Comparison of ENCODE assay signal across 11 mouse cellular contexts in the genomic region with DNA sequence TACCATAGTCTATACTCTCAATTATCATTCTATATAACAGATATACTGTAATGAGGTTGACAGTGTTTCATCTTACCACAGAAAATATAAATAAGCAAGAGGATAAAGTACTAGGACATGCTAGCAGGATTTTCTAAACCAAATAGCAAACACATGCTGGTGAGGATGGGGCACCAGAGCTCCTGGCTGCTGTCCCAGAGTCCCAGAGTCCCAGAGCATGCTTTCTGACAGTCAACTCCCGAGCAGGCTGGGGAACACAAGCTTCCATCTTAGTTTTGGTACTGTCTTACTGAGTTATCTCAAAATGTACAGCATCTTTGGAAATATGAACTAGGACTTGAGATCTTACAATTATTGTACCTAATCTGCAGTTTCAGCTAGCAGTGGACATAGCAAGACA. TPM values are rescaled to one million over a fixed set of nuclear protein-coding genes. Genes with fewer than 3 reads are reported as not detected.
A peak's percentile ranks its signal among the peaks of the same experiment; 100 is the strongest.
DNase-seq lines count a peak whose midpoint lies in the region; ATAC-seq lines count a peak whose summit lies in the region.
"Had no signal": no experiment of that assay in that cellular context is flagged by ENCODE, and none has a peak within 500 bp of the region (broad histone marks: within the 10 kb centered on the region; RNA-seq: fewer than 3 reads in every experiment).

No protein-coding gene starts in this region.

- H3K4me1 ChIP-seq in forebrain, embryonic 14.5 days (ENCODE audit: control insufficient read depth, insufficient read depth, low read length) = peaks cover 4% of the 10 kb centered on the region; the same call in 1 of the 2 replicates
- peaks cover 14% of the 10 kb centered on the region for H3K4me1 ChIP-seq in forebrain, embryonic 12.5 days

- ATAC-seq in forebrain, embryonic 14.5 days = peak; percentile 32; the same call in 1 of the 2 replicates
- no peak for ATAC-seq in forebrain, embryonic 12.5 days (ENCODE audit: low FRiP score)
- ATAC-seq in erythroblast, adult 5-6 weeks (replicated peaks; ENCODE audit: low FRiP score, poor library complexity, severe bottlenecking) = no peak

- WGBS in forebrain, embryonic 14.5 days = 34% methylated on average over 1 of the region's 1 CpGs
- 73% methylated on average over 1 of the region's 1 CpGs for WGBS in forebrain, embryonic 12.5 days

- DNase-seq in forebrain, embryonic 14.5 days (ENCODE audit: low spot score) = peak; percentile 52
- DNase-seq in layer of hippocampus, adult 11-12 months (ENCODE audit: low spot score) = peak; percentile 39
- DNase-seq in layer of hippocampus, adult 9-10 months (ENCODE audit: low spot score) = no peak
- peak; percentile 40 for DNase-seq in adrenal gland, postnatal 14 days
- peak; percentile 49 to 53 for DNase-seq in cerebellum, postnatal 36 days
- DNase-seq in B cell, adult 2 months = no peak
- DNase-seq: embryo, embryonic 11 days; kidney, adult 18-20 months had no signal

- no peaks in the 10 kb centered on the region for H3K36me3 ChIP-seq in forebrain, embryonic 14.5 days (ENCODE audit: control insufficient read depth, insufficient read depth, low read length)
- H3K36me3 ChIP-seq in forebrain, embryonic 12.5 days (replicated peaks) = no peaks in the 10 kb centered on the region
- H3K36me3 ChIP-seq: neural tube, embryonic 13.5 days had no signal

- no peaks in the 10 kb centered on the region for H3K27me3 ChIP-seq in forebrain, embryonic 14.5 days (replicated peaks; ENCODE audit: control insufficient read depth, insufficient read depth, low read length)
- H3K27me3 ChIP-seq in forebrain, embryonic 12.5 days = no peaks in the 10 kb centered on the region
- H3K27me3 ChIP-seq: neural tube, embryonic 13.5 days had no signal

- H3K9ac ChIP-seq in forebrain, embryonic 14.5 days (ENCODE audit: low read length) = no peak overlapping the region
- no peak overlapping the region for H3K9ac ChIP-seq in forebrain, embryonic 12.5 days
- H3K9ac ChIP-seq: neural tube, embryonic 13.5 days had no signal

- no peak overlapping the region for H3K4me3 ChIP-seq in forebrain, embryonic 14.5 days (ENCODE audit: low read depth, low read length)
- H3K4me3 ChIP-seq in forebrain, embryonic 12.5 days (replicated peaks) = no peak overlapping the region
- H3K4me3 ChIP-seq: neural tube, embryonic 13.5 days had no signal

- no peak overlapping the region for H3K27ac ChIP-seq in forebrain, embryonic 14.5 days (ENCODE audit: low read depth, low read length)
- no peak overlapping the region for H3K27ac ChIP-seq in forebrain, embryonic 12.5 days
- H3K27ac ChIP-seq: neural tube, embryonic 13.5 days had no signal

- H3K4me2 ChIP-seq in forebrain, embryonic 14.5 days (ENCODE audit: low read length) = no peak overlapping the region
- H3K4me2 ChIP-seq in forebrain, embryonic 12.5 days = no peak overlapping the region
- H3K4me2 ChIP-seq: neural tube, embryonic 13.5 days had no signal

- H3K9me3 ChIP-seq in forebrain, embryonic 14.5 days (replicated peaks; ENCODE audit: control insufficient read depth, low read length) = no peaks in the 10 kb centered on the region
- no peaks in the 10 kb centered on the region for H3K9me3 ChIP-seq in forebrain, embryonic 12.5 days
- H3K9me3 ChIP-seq: neural tube, embryonic 13.5 days had no signal

RNA-seq across cellular contexts. Expression of gene Zmynd11, which starts 14.8 kb away (rescaled TPM):
- 148 and 179 TPM in 2 replicates for polyA plus RNA-seq in forebrain, embryonic 14.5 days (2014; fragmentation: Nextera tagmentation; extraction: Ambion mirVana)
- polyA plus RNA-seq in forebrain, embryonic 12.5 days (2016; fragmentation: Nextera tagmentation; extraction: Ambion mirVana) = 166 and 169 TPM in 2 replicates
- 110 and 118 TPM in 2 replicates for total RNA-seq in adrenal gland, postnatal 14 days (2021)
- total RNA-seq in erythroblast, adult 5-6 weeks (2015; ENCODE audit: low replicate concordance) = 1.5 and 14.8 TPM in 2 replicates
- 12.3 and 18.8 TPM in 2 replicates for total RNA-seq in erythroblast, adult 5-6 weeks (2017; ENCODE audit: low replicate concordance)

Comparison
In these comparisons a context has a peak if more than half of its experiments do, and no peak if none do; other contexts are left out.
1. DNase-seq: peak in forebrain, embryonic 14.5 days (single experiment), layer of hippocampus, adult 11-12 months (single experiment), adrenal gland, postnatal 14 days (single experiment) and cerebellum, postnatal 36 days (2 of 2); none in layer of hippocampus, adult 9-10 months (single experiment) and B cell, adult 2 months (0 of 2).